Mouse (Mus musculus): ENCODE data around the gene Pxt1.

DNA sequence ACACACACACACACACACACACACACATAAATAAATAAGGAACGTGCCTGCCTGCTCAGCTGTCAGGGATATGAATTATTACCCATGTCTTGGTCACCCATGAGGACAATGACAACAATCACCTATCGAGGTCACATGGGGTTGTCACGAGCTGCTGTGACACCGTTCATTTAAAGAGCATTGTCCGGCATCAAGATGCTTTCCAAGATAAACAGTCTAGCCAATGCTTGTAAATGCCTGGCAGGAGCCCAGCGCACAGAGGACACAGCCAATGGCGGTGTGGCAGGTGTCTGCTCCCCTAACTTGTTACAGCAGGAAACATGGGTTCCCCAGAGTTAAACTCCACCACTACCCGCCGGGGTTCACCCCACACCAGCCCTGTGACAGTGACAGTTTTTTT, 15.6 kb downstream of the Pxt1 start:
- TF ChIP-seq CTCF (IDR thresholded peaks at IDR 0.05; ENCODE audit: insufficient read depth, low read length) (no peak), POLR2A (IDR thresholded peaks at IDR 0.05; ENCODE audit: borderline replicate concordance, extremely low read depth, low read depth, low read length) (no peak)
